Mouse (Mus musculus) left cerebral cortex, postnatal 25 days (tissue): ENCODE measurements around the gene Srebf1. TPM values are rescaled to one million over a fixed set of nuclear protein-coding genes. Genes with fewer than 3 reads are reported as not detected.

Experiments
- DNase-seq, 2 experiments: peaks; one replicate each; pipeline ENCODE4 v3.0.0; 2022; ENCODE audit warnings: low spot score in 2 of 2, mixed read lengths in 1 of 2
- intact Hi-C: fragments of 180-260 bp; cut with DNase I; formaldehyde crosslinking; loops from one replicate; pipeline ENCODE4 v1.15.1; 2025
- microRNA-seq, 2 experiments: library from miRNA; unstranded; fragments of <30 nt; microRNA quantifications; one replicate each; pipeline ENCODE4 v1.2.0; 2022
- total RNA-seq, 2 experiments: library from RNA; stranded (reverse); gene quantifications; 2 replicates each; pipeline ENCODE4 v1.2.3; 2021

The Srebf1 gene
- total RNA-seq, 2 experiments from 2014 or later, result 42.3 to 50.7 TPM

DNA sequence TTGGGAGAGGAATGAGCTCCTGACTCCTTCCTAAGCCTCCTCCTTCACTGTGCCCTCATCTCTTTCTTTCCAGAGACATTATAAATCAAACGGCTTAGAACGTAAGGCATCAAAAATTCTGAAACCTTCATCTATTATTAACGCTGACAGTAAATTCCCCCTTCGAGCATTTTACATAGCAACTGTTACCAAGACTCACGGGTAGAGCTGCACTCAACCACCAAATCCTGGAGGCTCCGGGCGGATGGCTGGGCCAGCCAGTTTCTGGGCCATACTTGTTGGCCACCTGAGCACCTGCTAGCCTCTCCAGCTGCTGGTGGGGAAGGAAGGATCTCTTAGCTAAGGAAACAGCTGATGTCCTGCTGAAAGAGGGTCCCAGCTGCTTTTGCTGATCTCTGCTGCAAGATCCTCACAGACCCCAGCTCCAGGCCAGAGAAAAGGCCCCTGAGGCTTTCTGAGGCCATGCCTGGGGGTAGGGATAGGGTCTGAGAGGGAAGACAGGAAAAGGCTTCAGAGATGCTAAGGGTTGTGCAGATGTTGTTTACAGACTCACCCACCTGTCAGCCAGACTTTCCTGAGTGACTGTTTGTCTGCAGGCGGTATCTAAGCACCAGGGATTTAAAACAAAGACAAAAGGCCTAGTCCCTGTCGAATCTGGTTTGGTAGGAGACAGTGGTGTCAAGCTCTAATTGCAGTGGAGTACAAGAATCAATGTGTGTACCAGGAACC is 61.1 kb downstream of the Srebf1 start:
- intact Hi-C loops, result no loop called here
- no peak for DNase-seq

DNA sequence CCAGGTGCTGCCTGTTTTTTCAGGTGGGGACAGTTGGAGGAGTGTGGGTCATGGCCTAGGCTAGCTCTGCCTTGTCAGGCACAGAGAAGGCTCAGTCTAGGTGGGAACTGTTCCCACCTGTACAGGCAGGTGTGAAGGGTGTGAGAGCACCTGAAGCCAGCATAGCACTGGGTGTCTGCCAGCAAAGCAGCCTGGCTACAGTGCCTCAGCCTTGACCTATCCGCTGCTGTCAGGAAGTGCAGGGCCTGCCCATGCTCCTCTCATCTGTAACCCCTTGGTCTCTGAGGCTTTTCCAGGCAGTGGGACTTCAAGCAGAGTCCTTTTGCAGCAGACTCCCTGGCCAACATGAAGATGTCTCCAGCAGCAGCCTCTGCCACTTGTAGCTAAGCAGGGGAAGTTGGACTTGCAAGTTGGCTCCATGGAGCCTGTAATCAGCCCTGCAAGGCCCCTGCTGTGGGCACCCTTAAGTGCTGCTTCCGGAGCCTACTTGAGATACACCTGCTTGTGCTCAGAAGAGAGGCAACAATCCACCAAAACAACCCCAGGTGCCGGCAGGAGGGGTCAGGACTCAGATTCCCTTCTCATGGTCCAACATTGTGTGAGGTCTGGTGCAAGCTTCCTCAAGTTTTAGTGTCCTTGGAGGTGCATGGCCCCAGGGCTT is 61.8 kb downstream of the Srebf1 start:
- intact Hi-C loops, result no loop called here
- no peak for DNase-seq

DNA sequence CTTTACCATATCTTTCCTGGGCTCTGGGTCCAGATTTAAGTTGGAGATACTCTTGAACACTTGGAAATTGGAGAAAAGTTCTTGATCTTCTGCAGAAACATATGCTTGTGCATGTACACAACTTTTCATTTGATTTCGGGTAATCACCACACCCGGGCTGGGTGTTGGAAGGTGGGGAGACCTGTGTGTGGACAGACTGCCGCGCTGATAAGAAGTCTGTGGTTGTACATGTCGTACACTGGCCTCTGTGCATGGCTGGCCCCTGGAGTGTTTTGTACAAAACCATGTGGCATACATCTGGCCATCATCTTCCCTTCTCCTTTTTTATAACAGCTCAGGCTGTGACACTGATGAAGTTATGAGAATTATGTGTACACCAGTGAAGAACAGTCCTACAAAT is 62.4 kb downstream of the Srebf1 start:
- intact Hi-C loops, result no loop called here
- no peak for DNase-seq

DNA sequence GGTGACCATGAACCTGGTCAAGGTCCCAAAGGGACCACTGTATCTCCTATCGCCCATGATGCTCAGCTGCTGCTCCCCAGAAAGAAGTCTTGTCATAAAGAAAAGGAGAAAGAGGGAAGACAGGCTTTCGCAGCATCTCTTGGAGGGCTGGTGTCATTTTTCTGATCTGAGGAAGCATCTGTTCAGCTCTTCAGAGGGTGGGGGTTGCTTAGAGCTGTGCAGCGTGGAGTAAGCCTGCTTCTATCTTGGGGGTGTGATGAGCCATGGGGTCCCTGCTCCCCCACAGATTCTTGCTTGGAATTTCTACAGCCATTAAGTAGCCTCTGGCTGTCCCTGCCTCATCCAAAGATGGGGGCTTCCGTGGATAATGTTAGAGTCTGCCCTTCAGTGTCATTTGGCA is 64.1 kb downstream of the Srebf1 start:
- DNase-seq, result peak in 1 of 2 experiments; percentile 62
- intact Hi-C loops, result no loop called here

DNA sequence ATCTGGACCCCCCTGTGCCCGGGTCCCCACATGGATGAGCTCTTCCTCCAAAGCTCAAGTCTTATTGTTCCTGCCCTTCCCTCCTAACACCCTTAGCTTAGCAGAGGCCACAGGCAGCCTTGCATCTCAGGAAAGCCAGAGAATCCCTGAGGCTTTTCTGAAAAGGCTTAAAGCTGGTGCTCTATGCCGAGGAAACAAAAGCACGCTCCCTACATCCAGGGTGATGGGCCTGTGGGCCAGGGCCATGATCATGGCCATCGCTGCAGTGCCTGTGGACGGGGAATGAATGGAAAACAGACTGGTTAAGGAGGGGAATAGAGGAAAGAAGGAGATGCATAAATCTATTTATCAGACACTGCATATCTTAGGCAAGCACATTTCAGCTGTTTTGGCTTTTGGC is 66.7 kb downstream of the Srebf1 start:
- no peak for DNase-seq
- intact Hi-C loops, result no loop called here

DNA sequence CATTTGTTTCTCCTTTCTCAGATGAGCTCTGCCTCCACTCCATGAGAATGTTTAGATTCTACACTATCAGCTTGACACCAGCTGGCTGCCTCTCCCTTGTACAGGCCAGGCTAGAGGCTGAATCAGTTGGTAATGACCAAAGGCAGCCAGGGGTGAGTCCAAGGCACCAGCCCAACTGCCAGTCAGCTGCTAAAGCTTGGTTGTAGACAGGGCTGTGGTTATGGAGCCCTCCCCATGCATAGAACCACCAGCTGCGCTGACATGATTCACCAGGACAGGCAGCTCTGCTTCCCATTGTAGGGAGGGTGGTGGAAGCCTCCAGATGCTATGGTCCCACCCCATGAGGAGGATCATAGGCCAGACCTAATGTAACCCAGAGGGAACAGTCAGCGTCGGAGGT is 68.4 kb downstream of the Srebf1 start:
- intact Hi-C loops, result no loop called here
- no peak for DNase-seq

DNA sequence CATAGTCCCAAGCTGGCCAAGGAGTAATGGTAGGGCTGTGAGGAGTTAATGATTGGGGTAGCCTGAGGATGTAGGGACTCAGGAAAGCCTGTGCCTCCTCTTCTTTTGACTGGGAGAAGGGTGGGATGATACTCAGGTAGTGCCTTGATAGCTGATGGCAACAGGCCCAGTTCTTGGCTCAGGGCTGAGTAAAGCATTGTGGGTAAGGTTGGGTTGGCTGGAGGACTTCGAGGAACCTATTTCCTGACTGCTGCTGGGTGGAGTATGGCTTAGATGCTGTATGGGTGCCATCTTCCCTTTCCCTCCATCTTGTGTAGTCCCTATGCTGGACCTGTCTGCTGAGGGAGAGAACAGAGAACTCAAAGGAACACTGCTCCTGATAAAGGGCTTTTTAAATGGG is 70.0 kb downstream of the Srebf1 start:
- intact Hi-C loops, result no loop called here
- DNase-seq, result no peak

DNA sequence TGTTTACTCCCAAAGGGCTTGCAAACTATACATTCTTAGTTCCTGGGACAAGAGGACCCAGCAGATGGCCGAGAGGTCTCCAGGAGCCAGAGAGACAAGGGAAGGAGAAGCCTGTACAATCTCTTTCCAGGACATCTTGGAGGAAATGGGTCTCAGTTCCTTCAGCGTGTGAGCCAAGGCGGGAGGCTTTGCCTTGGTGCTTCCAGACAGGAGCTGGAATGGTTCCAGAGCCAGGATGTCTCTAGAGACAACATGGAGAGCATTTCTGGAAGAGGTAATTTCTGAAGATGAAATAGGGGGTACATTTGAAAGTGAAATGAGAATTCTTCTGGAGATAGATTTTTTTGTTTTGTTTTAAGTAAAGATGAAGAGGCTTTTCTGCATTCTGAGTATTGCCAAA is 71.7 kb downstream of the Srebf1 start:
- intact Hi-C loops, result no loop called here

More for the DNA sequence above, 71.7 kb downstream of the Srebf1 start:
- peak in 1 of 2 experiments; percentile 40 for DNase-seq

Small RNA genes within 50 kb of the gene (microRNA-seq; reads per million reads assigned to microRNA genes)
- gene Mir6921, result 0.34 to 0.74 reads per million in 2 experiments
- gene Mir6922, result 1.0 to 1.5 reads per million in 2 experiments

Other genes with a start within 250 kb of the Srebf1 start
- 1 to 10 TPM; 5.0 to 7.6 TPM for gene Pemt, start 176.1 kb downstream of the Srebf1 start, total RNA-seq
- 10 to 100 TPM; 59.4 to 69.2 TPM for gene Rai1, start 117.6 kb downstream of the Srebf1 start, total RNA-seq
- 100 to 1,000 TPM; 200 to 203 TPM for gene Tom1l2, start 130.3 kb upstream of the Srebf1 start, total RNA-seq
- gene Drc3, start 130.7 kb upstream of the Srebf1 start, total RNA-seq, result 10 to 100 TPM in 1 of 2 experiments, 1 to 10 TPM in 1; 9.1 to 11.1 TPM
- 10 to 100 TPM; 51.6 to 53.7 TPM for gene Gid4, start 194.6 kb upstream of the Srebf1 start, total RNA-seq
- 10 to 100 TPM; 25.0 to 31.8 TPM for gene Atpaf2, start 195.9 kb upstream of the Srebf1 start, total RNA-seq
- 10 to 100 TPM; 70.8 to 76.6 TPM for gene Drg2, start 232.0 kb upstream of the Srebf1 start, total RNA-seq
- under 1 TPM; 0.07 to 0.09 TPM for gene Myo15, start 246.8 kb upstream of the Srebf1 start, total RNA-seq